Mouse (Mus musculus) adrenal gland, adult (tissue): ENCODE results near the gene Zfp185.
"Not testable (repeated sequence)": the region's sequence is repeated elsewhere in the genome, so short reads cannot be mapped to it uniquely, and the experiment has no call there.

Experiments used
- DNase-seq, 2 experiments: peaks; one replicate each; pipeline ENCODE4 v3.0.0; 2022 to 2023; ENCODE audit warnings: low spot score in 1 of 2; ENCODE audit not compliant: inconsistent age in 2 of 2

The Zfp185 gene

DNA sequence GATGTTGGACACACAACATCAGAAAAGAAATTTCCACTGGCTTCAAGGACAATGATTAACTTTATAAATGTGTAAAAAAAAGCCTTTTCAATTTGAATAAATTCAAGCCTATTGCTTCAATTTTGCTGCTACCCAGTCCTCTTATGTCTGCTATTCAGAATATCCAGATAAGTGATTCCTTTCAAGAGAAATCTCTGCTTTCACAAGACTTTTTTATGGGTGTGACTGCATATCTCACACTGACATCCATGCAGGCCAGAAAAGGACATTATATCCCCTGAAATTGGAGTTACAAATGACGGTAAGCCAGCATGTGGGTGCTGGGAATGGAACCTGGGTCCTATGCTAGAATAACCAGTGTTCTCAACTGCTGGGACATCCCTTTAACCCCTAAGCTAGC, 74.4 kb downstream of the Zfp185 start:
- DNase-seq, result no peak

GRCm38 (mm10) chrX:73062323-73062722, 75.2 kb downstream of the Zfp185 start:
- DNase-seq, result no peak

GRCm38 (mm10) chrX:73063512-73064414, 76.6 kb downstream of the Zfp185 start:
- DNase-seq, result no peak

DNA sequence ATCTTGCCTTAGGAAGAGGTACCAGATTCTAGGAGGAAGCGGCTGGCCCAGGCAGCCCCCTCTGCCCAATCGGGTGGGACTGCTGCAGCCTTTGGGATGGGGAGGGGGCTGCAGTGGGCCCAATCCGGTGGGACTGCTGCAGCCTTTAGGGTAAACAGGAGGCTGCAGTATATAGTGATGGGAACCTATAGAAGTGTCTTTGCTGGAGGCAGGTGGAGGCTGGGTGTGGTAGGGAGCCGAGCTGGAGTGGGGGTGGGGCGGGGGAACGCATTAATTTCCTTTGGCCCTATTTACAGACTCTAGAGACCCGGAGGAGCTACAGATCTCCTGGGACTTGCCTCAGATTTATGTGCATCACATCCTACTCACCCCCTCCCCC, 77.3 kb downstream of the Zfp185 start, which contains the start of gene Pnma3:
Pnma3 (plus strand) TSS at position 373 of the 379 bp plus-strand sequence.
- no peak for DNase-seq

GRCm38 (mm10) chrX:73066765-73067312, 79.7 kb downstream of the Zfp185 start:
- not testable (repeated sequence) for DNase-seq
